Mouse (Mus musculus) neural tube, embryonic 11.5 days (tissue): ENCODE data around the gene Txnrd1. TPM values are rescaled to one million over a fixed set of nuclear protein-coding genes. Genes with fewer than 3 reads are reported as not detected.

Source experiments
- ATAC-seq: fragments of 200-750 bp; cut with Nextera tagmentation; 2 replicates; pipeline ENCODE4 v1.8.0; 2017; ENCODE audit warnings: moderate number of reproducible peaks, mild to moderate bottlenecking, moderate TSS enrichment, moderate library complexity; ENCODE audit not compliant: insufficient read depth, low FRiP score, low TSS enrichment
- DNase-seq: peaks from one replicate; pipeline ENCODE4 v3.0.0-alpha.2; 2015; ENCODE audit warnings: low spot score
- H3K27ac ChIP-seq: fragments of 300-500 bp; sonication (generic); 2 replicates; pipeline ENCODE4 v1.5.1; 2014; ENCODE audit warnings: low read depth, mild to moderate bottlenecking, low read length
- H3K27me3 ChIP-seq: fragments of 300-500 bp; sonication (generic); 2 replicates; pipeline ENCODE4 v1.6.1; 2014; ENCODE audit warnings: mild to moderate bottlenecking, low read length, mixed read lengths; ENCODE audit not compliant: control insufficient read depth, insufficient read depth
- H3K36me3 ChIP-seq: fragments of 300-500 bp; sonication (generic); 2 replicates; pipeline ENCODE4 v1.6.1; 2014; ENCODE audit warnings: mild to moderate bottlenecking, low read length, moderate library complexity, mixed read lengths; ENCODE audit not compliant: control insufficient read depth, insufficient read depth
- H3K4me1 ChIP-seq: fragments of 300-500 bp; sonication (generic); 2 replicates; pipeline ENCODE4 v1.6.1; 2014; ENCODE audit warnings: low read length, mixed read lengths; ENCODE audit not compliant: control insufficient read depth, insufficient read depth
- H3K4me2 ChIP-seq: fragments of 300-500 bp; sonication (generic); 2 replicates; pipeline ENCODE4 v1.6.1; 2014; ENCODE audit warnings: low read depth, mild to moderate bottlenecking, moderate library complexity
- H3K4me3 ChIP-seq: fragments of 300-500 bp; sonication (generic); 2 replicates; pipeline ENCODE4 v1.5.1; 2014; ENCODE audit warnings: low read depth, low read length
- H3K9ac ChIP-seq: fragments of 300-500 bp; sonication (generic); 2 replicates; pipeline ENCODE4 v1.6.1; 2014; ENCODE audit warnings: mild to moderate bottlenecking, low read length
- H3K9me3 ChIP-seq: fragments of 300-500 bp; sonication (generic); 2 replicates; pipeline ENCODE4 v1.6.1; 2016; ENCODE audit warnings: low read length; ENCODE audit not compliant: control insufficient read depth
- WGBS: fragments of 180-500 bp; shearing (Covaris S2); extraction: QIAGEN DNeasy Blood & Tissue Kit; methylation state at CpG from one replicate; pipeline ENCODE4 v1.1.7; 2014; 5-methylcytosine and 5-hydroxymethylcytosine counted together
- polyA plus RNA-seq: library from polyadenylated mRNA; unstranded; fragments of >200 nt; fragmentation: Nextera tagmentation; extraction: Ambion mirVana; gene quantifications from 2 replicates; pipeline ENCODE4 v1.2.1, GENCODE M21; 2014

The Txnrd1 gene
- polyA plus RNA-seq, 1 experiment from 2014 or later: 203 TPM

DNA sequence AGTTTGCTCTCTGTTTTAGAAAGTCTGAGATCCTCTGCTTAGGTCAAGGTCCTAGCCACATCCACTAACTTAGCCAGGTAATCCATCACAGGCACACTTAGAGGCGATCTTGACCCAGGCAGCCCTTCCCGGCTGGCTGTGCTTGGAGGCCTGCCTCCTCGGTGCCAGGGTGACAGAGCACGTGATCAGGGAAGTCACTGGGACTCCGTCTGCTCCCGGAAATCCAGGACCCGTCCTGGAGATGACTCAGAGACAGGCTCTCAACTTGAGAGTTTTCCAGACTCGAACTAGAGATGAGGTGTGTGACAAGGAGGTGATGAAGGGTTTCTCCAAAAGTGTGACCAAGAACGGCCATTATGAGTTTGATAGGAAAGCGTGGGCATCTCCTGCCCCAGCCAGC, 9.2 kb upstream of the Txnrd1 start:
- 73% methylated on average over 10 of the region's 10 CpGs for WGBS
- Histone ChIP-seq H3K9ac (no peak overlapping the region), H3K36me3 (no peaks in the 10 kb centered on the region), H3K9me3 (no peaks in the 10 kb centered on the region), H3K4me2 (no peak overlapping the region), H3K4me3 (no peak overlapping the region), H3K4me1 (no peaks in the 10 kb centered on the region), H3K27me3 (no peaks in the 10 kb centered on the region), H3K27ac (no peak overlapping the region)
- no peak for ATAC-seq
- no peak for DNase-seq

GRCm38 (mm10) chr10:82826516-82826915, 7.2 kb upstream of the Txnrd1 start:
- no peak for ATAC-seq
- Histone ChIP-seq H3K27me3 (no peaks in the 10 kb centered on the region), H3K27ac (no peak overlapping the region), H3K4me3 (no peak overlapping the region), H3K9ac (no peak overlapping the region), H3K9me3 (no peaks in the 10 kb centered on the region), H3K4me1 (no peaks in the 10 kb centered on the region), H3K4me2 (no peak overlapping the region), H3K36me3 (no peaks in the 10 kb centered on the region)
- WGBS: 44% methylated on average over 6 of the region's 6 CpGs
- no peak for DNase-seq

GRCm38 (mm10) chr10:82835898-82836297, 2.1 kb downstream of the Txnrd1 start:
- no peaks in the 10 kb centered on the region for H3K27me3 ChIP-seq
- no peaks in the 10 kb centered on the region for H3K9me3 ChIP-seq
- H3K36me3 ChIP-seq: no peaks in the 10 kb centered on the region
- DNase-seq (no peak), ATAC-seq (no peak)
- H3K9ac ChIP-seq: no peak overlapping the region
- no peak overlapping the region for H3K4me2 ChIP-seq
- no peaks in the 10 kb centered on the region for H3K4me1 ChIP-seq
- H3K4me3 ChIP-seq: no peak overlapping the region
- WGBS: 91% methylated on average over 3 of the region's 3 CpGs
- H3K27ac ChIP-seq: no peak overlapping the region

- WGBS: 92% methylated on average over 7 of the region's 7 CpGs
- no peak for ATAC-seq
Measured at GRCm38 (mm10) chr10:82838390-82838789, 4.6 kb downstream of the Txnrd1 start.

GRCm38 (mm10) chr10:82844090-82844489, 10.3 kb downstream of the Txnrd1 start:
- no peak for DNase-seq

More at GRCm38 (mm10) chr10:82838390-82838789, 4.6 kb downstream of the Txnrd1 start:
- H3K4me3 ChIP-seq: no peak overlapping the region
- no peak overlapping the region for H3K27ac ChIP-seq
- no peaks in the 10 kb centered on the region for H3K27me3 ChIP-seq
- H3K4me1 ChIP-seq: no peaks in the 10 kb centered on the region
- H3K9me3 ChIP-seq: no peaks in the 10 kb centered on the region
- DNase-seq: no peak
- H3K36me3 ChIP-seq: no peaks in the 10 kb centered on the region
- H3K9ac ChIP-seq: no peak overlapping the region
- H3K4me2 ChIP-seq: no peak overlapping the region

GRCm38 (mm10) chr10:82844731-82845130, 11.0 kb downstream of the Txnrd1 start:
- H3K9ac ChIP-seq: no peak overlapping the region
- no peaks in the 10 kb centered on the region for H3K9me3 ChIP-seq
- no peak for DNase-seq
- WGBS: 87% methylated on average over 8 of the region's 8 CpGs
- H3K27ac ChIP-seq: no peak overlapping the region
- H3K4me2 ChIP-seq: no peak overlapping the region
- H3K36me3 ChIP-seq: no peaks in the 10 kb centered on the region
- no peaks in the 10 kb centered on the region for H3K27me3 ChIP-seq
- ATAC-seq: no peak
- H3K4me1 ChIP-seq: no peaks in the 10 kb centered on the region
- H3K4me3 ChIP-seq: no peak overlapping the region

More at GRCm38 (mm10) chr10:82844090-82844489, 10.3 kb downstream of the Txnrd1 start:
- Histone ChIP-seq H3K27me3 (no peaks in the 10 kb centered on the region), H3K4me1 (no peaks in the 10 kb centered on the region), H3K9me3 (no peaks in the 10 kb centered on the region), H3K4me2 (no peak overlapping the region), H3K4me3 (no peak overlapping the region), H3K9ac (no peak overlapping the region), H3K36me3 (no peaks in the 10 kb centered on the region), H3K27ac (no peak overlapping the region)
- ATAC-seq: no peak
- 63% methylated on average over 6 of the region's 6 CpGs for WGBS

DNA sequence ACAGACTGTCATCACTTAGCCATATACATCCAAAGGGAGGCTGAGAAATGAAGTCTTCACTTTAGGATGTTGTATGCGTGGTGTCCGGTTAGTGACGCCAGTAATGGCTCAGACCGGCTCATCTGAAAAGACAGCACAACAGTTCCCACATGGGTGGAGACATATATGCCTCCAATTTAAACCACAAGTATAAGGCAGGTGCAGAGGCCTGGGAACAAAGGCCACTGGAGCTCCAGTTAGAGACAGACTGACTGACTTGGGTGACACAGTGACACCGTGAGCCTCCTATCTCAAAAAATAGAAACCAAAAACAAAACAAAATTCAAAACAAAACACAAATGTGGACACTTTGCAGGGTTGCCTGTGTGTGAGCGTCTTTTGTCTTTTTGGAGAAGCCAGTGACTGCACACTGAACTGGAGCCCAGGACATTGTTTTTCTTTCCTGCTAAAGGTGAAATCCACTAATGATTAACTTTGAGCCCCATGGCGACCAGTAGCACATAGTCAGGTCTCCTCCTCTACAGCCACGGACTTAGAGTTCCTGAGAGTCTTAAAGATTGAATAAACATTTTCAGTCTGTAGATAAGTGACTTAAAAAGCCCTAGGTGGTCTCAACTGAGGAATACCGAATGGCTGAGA, 14.2 kb downstream of the Txnrd1 start:
- H3K9me3 ChIP-seq: no peaks in the 10 kb centered on the region
- 78% methylated on average over 9 of the region's 9 CpGs for WGBS

GRCm38 (mm10) chr10:82849686-82850353, 16.1 kb downstream of the Txnrd1 start:
- Histone ChIP-seq H3K36me3 (no peaks in the 10 kb centered on the region), H3K4me1 (no peaks in the 10 kb centered on the region), H3K9ac (no peak overlapping the region), H3K27me3 (no peaks in the 10 kb centered on the region), H3K9me3 (no peaks in the 10 kb centered on the region), H3K4me2 (no peak overlapping the region), H3K27ac (no peak overlapping the region), H3K4me3 (no peak overlapping the region)
- DNase-seq (no peak), ATAC-seq (no peak)
- WGBS: 38% methylated on average over 16 of the region's 16 CpGs

More for the DNA sequence above, 14.2 kb downstream of the Txnrd1 start:
- Histone ChIP-seq H3K9ac (no peak overlapping the region), H3K4me2 (no peak overlapping the region), H3K36me3 (no peaks in the 10 kb centered on the region), H3K27ac (no peak overlapping the region), H3K4me3 (no peak overlapping the region), H3K4me1 (no peaks in the 10 kb centered on the region), H3K27me3 (no peaks in the 10 kb centered on the region)
- ATAC-seq (no peak), DNase-seq (no peak)

DNA sequence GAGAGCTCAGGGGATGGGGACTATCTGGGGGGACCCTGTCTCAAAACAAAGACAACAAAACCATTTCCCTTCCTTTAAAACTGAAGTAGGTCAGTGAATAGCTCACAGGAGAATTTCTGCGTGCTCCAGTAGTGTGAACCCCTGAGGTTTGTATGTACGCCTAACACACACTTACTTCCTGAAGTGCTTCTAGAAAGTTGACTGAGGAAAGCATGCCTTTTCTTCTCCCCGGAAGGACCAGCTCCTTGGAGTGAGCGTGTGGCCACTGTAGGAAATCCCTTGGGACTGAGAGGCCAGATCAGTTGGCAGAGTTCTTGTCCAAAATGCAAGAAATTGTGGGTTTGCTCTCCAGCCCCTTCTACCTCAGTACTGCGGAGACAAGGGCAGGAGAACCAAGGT, 16.6 kb downstream of the Txnrd1 start:
- H3K4me3 ChIP-seq: no peak overlapping the region
- H3K9ac ChIP-seq: no peak overlapping the region
- H3K9me3 ChIP-seq: no peaks in the 10 kb centered on the region
- no peaks in the 10 kb centered on the region for H3K36me3 ChIP-seq
- no peaks in the 10 kb centered on the region for H3K4me1 ChIP-seq
- no peaks in the 10 kb centered on the region for H3K27me3 ChIP-seq
- WGBS: 82% methylated on average over 5 of the region's 5 CpGs
- no peak overlapping the region for H3K4me2 ChIP-seq
- DNase-seq: no peak
- no peak overlapping the region for H3K27ac ChIP-seq
- ATAC-seq: no peak
